Mouse (Mus musculus) midbrain, postnatal 0 days (tissue): ENCODE results near the gene Ttc4. TPM values are rescaled to one million over a fixed set of nuclear protein-coding genes. Genes with fewer than 3 reads are reported as not detected.
A peak's percentile ranks its signal among the peaks of the same experiment; 100 is the strongest.

ENCODE experiments used
- ATAC-seq: fragments of 200-750 bp; cut with Nextera tagmentation; 2 replicates; pipeline ENCODE4 v1.8.0; 2017; ENCODE audit warnings: moderate number of reproducible peaks, mild to moderate bottlenecking, moderate TSS enrichment, moderate library complexity; ENCODE audit not compliant: low FRiP score
- DNase-seq: peaks from one replicate; pipeline ENCODE4 v3.0.0-alpha.2; 2015; ENCODE audit warnings: low spot score
- H3K27ac ChIP-seq: fragments of 300-500 bp; sonication (generic); 2 replicates; pipeline ENCODE4 v1.5.1; 2014; ENCODE audit warnings: low read depth, mild to moderate bottlenecking, low read length, mixed read lengths
- H3K27me3 ChIP-seq: fragments of 300-500 bp; sonication (generic); 2 replicates; pipeline ENCODE4 v1.6.1; 2014; ENCODE audit warnings: low read length, control low read depth, mixed read lengths; ENCODE audit not compliant: insufficient read depth
- H3K36me3 ChIP-seq: fragments of 300-500 bp; sonication (generic); 2 replicates; pipeline ENCODE4 v1.6.1; 2014; ENCODE audit warnings: low read length, control low read depth, mixed read lengths; ENCODE audit not compliant: insufficient read depth
- H3K4me1 ChIP-seq: fragments of 300-500 bp; sonication (generic); 2 replicates; pipeline ENCODE4 v1.6.1; 2014; ENCODE audit warnings: mild to moderate bottlenecking, control low read depth, antibody characterized with exemption, low read length, mixed read lengths; ENCODE audit not compliant: insufficient read depth
- H3K4me2 ChIP-seq: fragments of 300-500 bp; sonication (generic); 2 replicates; pipeline ENCODE4 v1.6.1; 2014; ENCODE audit warnings: low read depth, mild to moderate bottlenecking, low read length, mixed read lengths; ENCODE audit not compliant: poor library complexity, severe bottlenecking
- H3K4me3 ChIP-seq: fragments of 300-500 bp; sonication (generic); 2 replicates; pipeline ENCODE4 v1.5.1; 2014; ENCODE audit warnings: low read depth, mild to moderate bottlenecking, low read length, moderate library complexity
- H3K9ac ChIP-seq: fragments of 300-500 bp; sonication (generic); replicated peaks from 2 replicates; pipeline ENCODE4 v1.6.1; 2014; ENCODE audit warnings: mild to moderate bottlenecking, low read length, moderate library complexity, mixed read lengths; ENCODE audit not compliant: poor library complexity, severe bottlenecking
- H3K9me3 ChIP-seq: fragments of 300-500 bp; sonication (generic); 2 replicates; pipeline ENCODE4 v1.6.1; 2016; ENCODE audit warnings: low read length, control low read depth
- CTCF ChIP-seq: IDR thresholded peaks from 2 replicates; pipeline ENCODE4 v1.5.1; 2016; ENCODE audit warnings: antibody characterized with exemption, mild to moderate bottlenecking
- WGBS: fragments of 180-500 bp; shearing (Covaris S2); extraction: QIAGEN DNeasy Blood & Tissue Kit; methylation state at CpG from one replicate; pipeline ENCODE4 v1.1.7; 2014; 5-methylcytosine and 5-hydroxymethylcytosine counted together
- polyA plus RNA-seq: library from polyadenylated mRNA; unstranded; fragments of >200 nt; fragmentation: Nextera tagmentation; extraction: Ambion mirVana; gene quantifications from 2 replicates; pipeline ENCODE4 v1.2.1, GENCODE M21; 2015
- total RNA-seq: library from RNA; depleted of rRNA; stranded (reverse); fragments of >200 nt; gene quantifications from 2 replicates; pipeline ENCODE4 v1.2.3, GENCODE M21; 2014

Ttc4 gene
- total and polyA plus RNA-seq, 2 experiments from 2014 or later: 93.2 to 127 TPM

DNA sequence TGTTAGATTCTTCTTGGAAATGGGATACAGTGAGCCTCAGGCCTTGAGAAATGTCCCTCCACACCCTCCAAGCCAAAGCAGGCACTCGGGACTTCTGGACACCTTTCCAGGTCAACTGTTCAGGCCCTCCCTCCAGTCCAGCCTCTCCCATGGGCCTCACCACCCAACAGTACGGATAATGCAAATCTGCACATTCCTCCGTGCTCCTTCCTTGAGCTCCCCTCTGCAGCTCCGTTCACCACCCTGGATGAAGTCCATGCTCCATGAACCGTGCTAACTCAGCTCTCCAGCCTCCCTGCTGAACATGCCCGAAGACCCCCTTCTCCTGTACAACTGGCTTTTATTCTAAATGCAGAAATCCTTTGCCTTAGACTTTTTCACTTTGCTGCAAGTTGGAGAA is 14.0 kb downstream of the Ttc4 start:
- H3K36me3 ChIP-seq: peaks cover 65% of the 10 kb centered on the region
- 94% methylated on average over 6 of the region's 6 CpGs for WGBS

DNA sequence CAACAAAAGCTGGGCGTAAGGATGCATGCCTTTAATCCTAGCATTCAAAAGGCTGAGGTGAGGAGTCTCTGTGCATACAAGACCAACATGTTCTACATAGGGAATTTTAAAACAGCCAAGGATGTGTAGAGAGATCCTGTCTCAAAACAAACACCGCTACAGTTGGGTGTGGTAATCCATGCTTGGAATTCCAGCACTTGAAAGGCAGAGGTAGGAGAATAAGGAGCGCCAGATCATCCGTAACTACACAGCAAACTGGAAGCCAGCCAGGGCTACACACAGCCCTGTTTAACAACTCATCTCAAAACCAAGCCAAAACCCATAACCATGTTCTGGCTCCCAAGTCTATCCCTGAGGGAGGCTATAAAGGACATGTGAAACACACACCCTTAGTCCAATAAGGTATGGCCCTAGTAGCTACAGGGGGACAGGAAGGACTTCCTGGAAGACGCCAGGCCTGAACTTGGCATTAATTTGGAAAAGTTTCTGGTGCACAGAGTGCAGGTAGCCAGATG is 14.7 kb downstream of the Ttc4 start:
- 88% methylated on average over 5 of the region's 5 CpGs for WGBS
- no peak for TF ChIP-seq CTCF
- H3K9ac ChIP-seq: no peak overlapping the region
- H3K36me3 ChIP-seq: peaks cover 67% of the 10 kb centered on the region
- ATAC-seq (no peak), DNase-seq (no peak)
- H3K4me1 ChIP-seq: no peaks in the 10 kb centered on the region
- H3K9me3 ChIP-seq: no peaks in the 10 kb centered on the region
- H3K27me3 ChIP-seq: no peaks in the 10 kb centered on the region
- H3K4me3 ChIP-seq: no peak overlapping the region
- no peak overlapping the region for H3K27ac ChIP-seq
- H3K4me2 ChIP-seq: no peak overlapping the region

More for the DNA sequence above, 14.0 kb downstream of the Ttc4 start:
- Histone ChIP-seq H3K27ac (no peak overlapping the region), H3K9me3 (no peaks in the 10 kb centered on the region), H3K4me2 (no peak overlapping the region), H3K9ac (no peak overlapping the region), H3K4me1 (no peaks in the 10 kb centered on the region), H3K4me3 (no peak overlapping the region), H3K27me3 (no peaks in the 10 kb centered on the region)
- DNase-seq (no peak), ATAC-seq (no peak)
- TF ChIP-seq CTCF: no peak

DNA sequence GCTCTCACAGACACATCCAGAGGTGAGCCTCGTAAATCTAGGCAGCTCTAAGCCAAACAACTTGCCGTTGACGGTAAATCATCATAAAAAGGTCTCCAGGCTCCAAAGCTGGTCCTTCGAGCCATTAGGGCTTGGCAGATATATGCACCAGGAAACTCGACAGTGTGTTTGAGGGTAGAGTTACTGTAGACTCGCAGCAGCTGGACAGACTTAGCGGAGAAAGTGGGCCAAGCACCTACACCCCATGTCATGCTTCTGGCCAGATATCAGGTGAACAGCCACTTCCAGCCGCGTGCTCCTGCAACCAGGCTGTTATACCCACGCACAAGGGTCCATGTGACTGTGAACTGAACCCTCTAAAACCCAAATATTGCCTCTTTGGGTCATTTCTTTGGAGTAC is 23.1 kb downstream of the Ttc4 start:
- no peak for TF ChIP-seq CTCF
- 94% methylated on average over 10 of the region's 10 CpGs for WGBS

DNA sequence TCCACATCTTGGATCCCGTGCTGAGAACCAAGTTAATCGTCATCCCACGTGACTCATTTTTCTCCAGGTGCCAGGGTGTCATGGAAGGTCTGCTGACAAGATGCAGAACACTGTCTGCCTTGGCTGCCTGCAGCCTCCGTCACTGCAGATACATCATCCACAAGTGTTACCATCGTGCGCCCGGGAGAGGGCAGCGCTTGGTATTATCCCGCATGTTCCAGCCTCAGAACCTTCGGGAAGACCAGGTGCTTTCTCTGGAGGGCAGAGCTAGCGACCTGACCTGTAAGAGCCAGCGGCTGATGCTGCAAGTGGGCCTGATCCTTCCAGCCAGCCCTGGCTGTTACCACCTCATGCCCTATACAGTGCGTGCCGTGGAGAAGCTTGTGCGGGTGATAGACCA is 25.7 kb downstream of the Ttc4 start:
- DNase-seq: no peak
- Histone ChIP-seq H3K27me3 (peaks cover 3% of the 10 kb centered on the region; the same call in 1 of the 2 replicates), H3K4me3 (no peak overlapping the region), H3K27ac (no peak overlapping the region), H3K36me3 (peaks cover 20% of the 10 kb centered on the region), H3K9me3 (no peaks in the 10 kb centered on the region), H3K4me1 (0 out of 2 replicates have a peak, but pooled peaks cover 2% of the 10 kb centered on the region), H3K9ac (no peak overlapping the region), H3K4me2 (no peak overlapping the region)
- WGBS: 94% methylated on average over 15 of the region's 15 CpGs
- ATAC-seq: no peak
- TF ChIP-seq CTCF: no peak

More for the DNA sequence above, 23.1 kb downstream of the Ttc4 start:
- Histone ChIP-seq H3K36me3 (peaks cover 38% of the 10 kb centered on the region), H3K9ac (no peak overlapping the region), H3K27me3 (no peaks in the 10 kb centered on the region), H3K4me1 (0 out of 2 replicates have a peak, but pooled peaks cover 2% of the 10 kb centered on the region), H3K4me2 (no peak overlapping the region), H3K27ac (no peak overlapping the region), H3K9me3 (no peaks in the 10 kb centered on the region), H3K4me3 (no peak overlapping the region)
- no peak for DNase-seq
- no peak for ATAC-seq

DNA sequence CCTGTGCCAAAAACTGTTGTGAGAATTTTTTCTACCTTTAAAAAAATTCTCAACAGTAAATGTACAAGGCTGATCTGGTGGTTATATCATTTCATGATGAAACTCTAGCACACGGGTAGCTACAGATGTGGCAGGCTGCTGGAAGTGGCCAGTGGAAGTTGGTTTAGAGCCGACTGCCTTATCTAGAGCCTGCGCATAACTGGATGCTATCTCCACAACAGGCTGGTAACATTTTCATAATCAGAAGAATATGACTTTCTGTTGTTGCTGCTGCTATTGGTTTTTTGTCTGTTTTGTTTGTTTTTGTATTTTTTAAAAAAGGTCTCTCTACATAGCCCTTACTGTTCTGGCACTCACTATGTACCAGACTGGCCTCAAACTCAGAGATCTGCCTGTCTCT is 26.2 kb downstream of the Ttc4 start:
- no peak for TF ChIP-seq CTCF
- 93% methylated on average over 3 of the region's 3 CpGs for WGBS

DNA sequence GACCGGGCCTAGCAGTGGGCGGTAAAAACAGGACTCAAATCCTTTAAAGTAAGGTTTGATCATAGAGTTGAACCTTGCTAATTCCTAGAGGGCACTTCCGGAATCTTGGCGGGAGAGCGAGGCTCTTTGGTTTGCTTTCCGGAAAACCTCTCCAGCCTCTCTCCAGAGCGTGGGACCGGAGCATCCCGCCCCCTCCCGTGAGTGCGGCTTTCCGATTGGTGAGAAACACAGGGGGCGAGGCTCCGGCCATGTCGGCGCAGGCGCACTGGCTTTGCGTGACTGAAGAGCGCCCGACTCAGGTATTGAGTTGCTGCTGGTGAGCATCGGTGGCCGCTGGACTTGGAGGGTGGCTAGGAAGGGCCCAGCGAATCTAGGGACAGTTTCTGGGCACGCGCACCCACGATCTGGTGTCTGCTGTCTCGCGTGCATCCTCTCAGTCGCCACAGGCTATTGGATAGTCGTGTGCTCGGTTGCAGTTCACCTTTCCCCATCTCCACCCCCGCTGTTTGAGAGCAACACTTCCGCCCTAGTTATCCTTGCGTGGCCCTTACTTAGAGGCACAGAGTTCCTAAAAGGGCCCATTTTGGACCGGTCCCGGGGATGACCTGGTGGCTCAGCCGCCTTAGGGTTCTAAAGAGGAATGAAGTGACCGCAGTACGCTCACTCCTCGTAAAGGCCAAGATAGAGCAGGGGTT is 27.8 kb downstream of the Ttc4 start, which contains the start of gene Pars2:
Pars2 (plus strand) TSS at position 237 of the 695 bp plus-strand sequence.
- DNase-seq: peak; percentile 99
- TF ChIP-seq CTCF: no peak
- Histone ChIP-seq H3K36me3 (peaks cover 7% of the 10 kb centered on the region; the same call in 1 of the 2 replicates), H3K4me1 (0 out of 2 replicates have a peak, but pooled peaks cover 2% of the 10 kb centered on the region), H3K4me3 (peak within 1 kb of the TSS; percentile 57), H3K4me2 (peak within 1 kb of the TSS; percentile 95), H3K9me3 (no peaks in the 10 kb centered on the region), H3K27me3 (peaks cover 8% of the 10 kb centered on the region; the same call in 1 of the 2 replicates), H3K27ac (peak within 1 kb of the TSS; percentile 82), H3K9ac (peak within 1 kb of the TSS; percentile 80)
- peak; percentile 97 for ATAC-seq
- 2% methylated on average over 40 of the region's 40 CpGs for WGBS

More for the DNA sequence above, 26.2 kb downstream of the Ttc4 start:
- Histone ChIP-seq H3K36me3 (peaks cover 17% of the 10 kb centered on the region; the same call in 1 of the 2 replicates), H3K9ac (no peak overlapping the region), H3K27me3 (peaks cover 8% of the 10 kb centered on the region; the same call in 1 of the 2 replicates), H3K27ac (no peak overlapping the region), H3K4me1 (0 out of 2 replicates have a peak, but pooled peaks cover 2% of the 10 kb centered on the region), H3K9me3 (no peaks in the 10 kb centered on the region), H3K4me3 (no peak overlapping the region), H3K4me2 (no peak overlapping the region)
- no peak for ATAC-seq
- no peak for DNase-seq
